Mouse (Mus musculus) liver, embryonic 11.5 days (tissue): Measurements from ENCODE around the gene Sh3gl1. TPM values are rescaled to one million over a fixed set of nuclear protein-coding genes. Genes with fewer than 3 reads are reported as not detected.

Experiments used
- ATAC-seq: fragments of 200-750 bp; cut with Nextera tagmentation; replicated peaks from 2 replicates; pipeline ENCODE4 v1.8.0; 2017; ENCODE audit warnings: moderate number of reproducible peaks, mild to moderate bottlenecking, moderate TSS enrichment, moderate library complexity; ENCODE audit not compliant: low FRiP score
- DNase-seq: peaks from one replicate; pipeline ENCODE4 v3.0.0-alpha.2; 2017; ENCODE audit warnings: low spot score
- H3K27ac ChIP-seq: fragments of 300-500 bp; sonication (generic); 2 replicates; pipeline ENCODE4 v1.5.1; 2014; ENCODE audit warnings: mild to moderate bottlenecking, low read depth, low read length, control low read depth
- H3K27me3 ChIP-seq: fragments of 300-500 bp; sonication (generic); replicated peaks from 2 replicates; pipeline ENCODE4 v1.6.1; 2014; ENCODE audit warnings: low read length, mixed read lengths; ENCODE audit not compliant: control insufficient read depth, insufficient read depth
- H3K36me3 ChIP-seq: fragments of 300-500 bp; sonication (generic); 2 replicates; pipeline ENCODE4 v1.6.1; 2014; ENCODE audit warnings: mild to moderate bottlenecking, low read length, moderate library complexity, mixed read lengths; ENCODE audit not compliant: control insufficient read depth, insufficient read depth
- H3K4me1 ChIP-seq: fragments of 300-500 bp; sonication (generic); replicated peaks from 2 replicates; pipeline ENCODE4 v1.6.1; 2014; ENCODE audit warnings: low read length, mixed read lengths; ENCODE audit not compliant: control insufficient read depth, insufficient read depth
- H3K4me2 ChIP-seq: fragments of 300-500 bp; sonication (generic); 2 replicates; pipeline ENCODE4 v1.6.1; 2014; ENCODE audit warnings: mild to moderate bottlenecking, control low read depth, moderate library complexity
- H3K4me3 ChIP-seq: fragments of 300-500 bp; sonication (generic); 2 replicates; pipeline ENCODE4 v1.5.1; 2014; ENCODE audit warnings: low read depth, low read length, control low read depth
- H3K9ac ChIP-seq: fragments of 300-500 bp; sonication (generic); 2 replicates; pipeline ENCODE4 v1.6.1; 2014; ENCODE audit warnings: low read depth, low read length, control low read depth
- H3K9me3 ChIP-seq: fragments of 300-500 bp; sonication (generic); 2 replicates; pipeline ENCODE4 v1.6.1; 2016; ENCODE audit warnings: low read length, inconsistent platforms, mixed read lengths; ENCODE audit not compliant: control insufficient read depth
- WGBS: fragments of 180-500 bp; shearing (Covaris S2); extraction: QIAGEN DNeasy Blood & Tissue Kit; methylation state at CpG from one replicate; pipeline ENCODE4 v1.1.7; 2014; 5-methylcytosine and 5-hydroxymethylcytosine counted together
- polyA plus RNA-seq: library from polyadenylated mRNA; unstranded; fragments of >200 nt; fragmentation: Nextera tagmentation; extraction: Ambion mirVana; gene quantifications from 2 replicates; pipeline ENCODE4 v1.2.1, GENCODE M21; 2014

Gene Sh3gl1
- polyA plus RNA-seq, 1 experiment from 2014 or later: 96.4 TPM

DNA sequence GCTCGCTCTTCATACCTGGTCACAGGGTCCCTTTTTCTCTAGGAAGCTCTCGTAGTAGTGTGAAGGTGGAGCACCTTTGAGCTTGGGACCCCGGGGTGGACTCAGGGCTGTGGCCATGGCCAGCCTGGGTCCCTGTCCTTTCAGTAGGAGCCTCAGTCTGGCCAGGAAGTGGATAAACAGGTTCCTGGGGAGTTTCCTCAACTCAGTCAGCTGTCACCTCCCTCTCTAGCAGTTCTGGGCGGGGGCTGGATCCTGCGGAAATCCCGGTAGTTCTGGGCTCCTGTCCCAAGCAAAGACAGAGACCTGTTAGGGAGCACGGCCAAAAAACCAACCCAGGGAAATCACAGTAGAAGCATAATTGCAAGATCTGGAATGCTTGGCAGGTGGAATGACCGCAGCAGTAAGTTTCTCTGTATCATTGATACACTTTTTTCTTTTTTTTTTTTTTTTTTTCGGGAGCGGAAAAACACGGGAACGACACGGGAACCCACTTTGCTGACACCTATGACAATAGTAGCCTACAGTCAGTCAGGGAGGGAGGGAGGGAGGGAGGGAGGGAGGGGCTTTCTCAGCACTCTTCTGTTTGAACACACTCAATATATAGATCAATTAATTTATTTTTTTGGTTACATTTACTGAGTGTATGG, 30.9 kb downstream of the Sh3gl1 start, which contains the start of the genes Stap2 and Mpnd:
Gene Stap2, minus strand, starts transcription at position 170 of the 647 bp plus-strand sequence.
Gene Mpnd, plus strand, starts transcription at position 297 of the 647 bp plus-strand sequence.
- ATAC-seq: no peak
- no peak within 1 kb of the TSS; the same call in 1 of the 2 replicates for H3K27ac ChIP-seq

DNA sequence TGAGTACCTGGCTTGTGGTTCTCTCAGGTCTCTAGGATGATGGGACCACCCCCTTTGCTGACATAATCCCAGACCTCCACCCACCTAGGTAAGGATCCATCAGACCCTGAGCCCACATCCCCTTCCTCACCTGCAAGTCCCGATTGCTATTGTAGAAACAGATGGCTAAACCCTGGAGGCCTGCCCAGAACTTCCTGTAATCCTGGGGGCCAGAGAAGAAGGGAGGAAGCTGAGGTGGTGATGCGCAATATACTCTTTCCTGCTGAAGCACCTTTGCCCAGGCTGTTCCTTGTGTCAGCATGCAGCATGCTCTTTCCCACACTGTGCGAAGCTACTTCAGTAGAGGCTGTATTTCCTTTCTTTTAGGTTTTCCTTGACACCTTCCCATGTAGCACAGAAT, 33.4 kb downstream of the Sh3gl1 start:
- Histone ChIP-seq H3K27me3 (peaks cover 9% of the 10 kb centered on the region), H3K4me1 (peaks cover 7% of the 10 kb centered on the region; the same call in 1 of the 2 replicates), H3K36me3 (no peaks in the 10 kb centered on the region), H3K4me2 (no peak overlapping the region), H3K4me3 (no peak overlapping the region), H3K27ac (no peak overlapping the region), H3K9ac (no peak overlapping the region), H3K9me3 (no peaks in the 10 kb centered on the region)
- DNase-seq (no peak), ATAC-seq (no peak)
- WGBS: 68% methylated on average over 3 of the region's 3 CpGs

More for the DNA sequence above, 30.9 kb downstream of the Sh3gl1 start, which contains the start of the genes Stap2 and Mpnd:
- no peak for DNase-seq
- Histone ChIP-seq H3K4me1 (peaks cover 16% of the 10 kb centered on the region), H3K36me3 (no peaks in the 10 kb centered on the region), H3K9me3 (no peaks in the 10 kb centered on the region), H3K4me2 (peak within 1 kb of the TSS; percentile 23; the same call in 1 of the 2 replicates), H3K9ac (peak within 1 kb of the TSS; percentile 2; the same call in 1 of the 2 replicates), H3K27me3 (peaks cover 6% of the 10 kb centered on the region), H3K4me3 (no peak within 1 kb of the TSS)
- 26% methylated on average over 13 of the region's 13 CpGs for WGBS

DNA sequence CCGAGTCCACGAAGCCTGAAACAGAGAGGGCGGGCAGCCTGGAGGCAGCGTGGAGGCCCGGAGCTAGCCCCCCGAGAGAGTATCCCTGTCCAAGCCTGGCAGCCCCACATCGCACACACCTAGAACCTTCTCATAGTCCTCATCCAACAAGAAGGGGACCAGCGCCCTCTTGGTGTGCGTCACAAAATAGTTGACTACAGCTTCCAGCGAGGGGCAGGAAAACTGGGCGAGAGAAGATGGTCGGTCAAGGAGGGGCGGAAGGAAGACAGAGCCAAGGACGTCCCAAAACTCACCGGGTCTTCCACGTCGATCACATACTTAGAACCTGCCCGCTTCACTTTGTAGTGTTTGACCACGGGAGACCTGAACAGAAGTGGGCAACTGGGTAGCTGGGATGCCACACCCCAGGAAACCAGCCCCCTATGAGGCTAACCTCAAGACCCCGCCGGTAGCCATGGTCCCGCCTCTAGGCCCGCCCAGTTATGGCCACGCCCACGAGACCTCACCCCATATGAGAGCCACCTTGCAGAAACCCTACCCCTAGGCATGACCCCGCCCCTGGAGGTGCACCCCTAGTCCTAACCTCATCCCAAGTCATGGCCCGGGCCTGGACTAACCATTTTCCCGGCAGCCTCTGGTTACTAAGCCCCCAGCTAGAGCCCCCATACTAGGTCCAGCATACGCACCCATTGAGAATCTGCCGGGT, 36.5 kb downstream of the Sh3gl1 start:
- no peak overlapping the region for H3K9ac ChIP-seq
- H3K4me2 ChIP-seq: peak overlapping the region; percentile 58
- H3K27ac ChIP-seq: no peak overlapping the region
- peaks cover 3% of the 10 kb centered on the region; the same call in 1 of the 2 replicates for H3K4me1 ChIP-seq
- WGBS: 9% methylated on average over 30 of the region's 30 CpGs
- no peak for DNase-seq
- no peaks in the 10 kb centered on the region for H3K9me3 ChIP-seq
- peak overlapping the region; percentile 29 for H3K4me3 ChIP-seq
- H3K36me3 ChIP-seq: no peaks in the 10 kb centered on the region
- H3K27me3 ChIP-seq: peaks cover 6% of the 10 kb centered on the region
- ATAC-seq: peak; percentile 10; the same call in 1 of the 2 replicates

DNA sequence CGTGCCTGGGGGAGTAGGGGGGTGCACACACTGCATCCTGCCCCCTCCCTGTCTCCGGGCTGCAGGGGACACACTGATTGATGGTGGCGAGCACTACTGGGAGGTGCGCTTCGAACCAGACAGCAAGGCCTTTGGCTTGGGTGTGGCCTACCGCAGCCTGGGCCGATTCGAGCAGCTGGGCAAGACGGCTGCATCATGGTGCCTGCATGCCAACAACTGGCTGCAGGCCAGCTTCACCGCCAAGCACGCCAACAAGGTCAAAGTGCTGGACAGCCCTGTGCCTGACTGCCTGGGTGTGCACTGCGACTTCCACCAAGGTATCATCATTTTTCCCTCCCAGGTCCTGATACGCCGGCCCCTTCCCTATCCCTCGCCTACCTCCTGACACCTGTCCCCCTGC, 40.4 kb downstream of the Sh3gl1 start:
- peaks cover 3% of the 10 kb centered on the region; the same call in 1 of the 2 replicates for H3K4me1 ChIP-seq
- WGBS: 82% methylated on average over 15 of the region's 15 CpGs
- no peaks in the 10 kb centered on the region for H3K36me3 ChIP-seq
- no peak overlapping the region for H3K9ac ChIP-seq
- H3K9me3 ChIP-seq: no peaks in the 10 kb centered on the region
- ATAC-seq: no peak
- no peak overlapping the region for H3K27ac ChIP-seq
- H3K27me3 ChIP-seq: peaks cover 6% of the 10 kb centered on the region
- H3K4me3 ChIP-seq: no peak overlapping the region
- no peak for DNase-seq
- H3K4me2 ChIP-seq: no peak overlapping the region

DNA sequence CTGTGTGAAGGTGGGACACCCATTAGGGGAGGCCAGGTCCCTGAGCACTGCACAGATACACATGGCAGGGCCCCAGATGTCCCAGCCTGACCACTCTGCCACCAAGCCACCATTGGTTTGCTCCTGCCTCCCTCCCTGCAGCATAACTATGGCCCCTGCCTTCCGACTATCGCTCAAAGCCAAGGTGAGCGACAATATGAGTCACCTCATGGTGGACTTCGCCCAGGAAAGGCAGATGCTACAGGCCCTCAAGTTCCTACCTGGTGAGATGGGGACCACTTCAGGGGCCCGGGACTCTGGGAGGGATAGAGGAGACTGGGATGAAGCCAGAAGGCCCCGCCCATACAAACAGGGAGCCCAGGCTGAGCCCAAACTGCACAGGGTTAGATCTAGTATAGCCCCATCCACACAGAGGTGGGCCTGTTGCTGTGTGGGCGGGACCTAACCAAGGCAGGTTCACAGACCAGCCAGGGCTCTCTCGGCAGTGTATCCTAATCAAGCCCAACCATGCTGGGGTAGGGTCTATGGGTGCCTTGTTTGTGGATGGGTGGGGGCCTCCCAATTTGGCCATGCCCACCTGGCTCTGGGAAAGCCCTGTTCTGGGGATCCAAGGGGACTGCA, 46.0 kb downstream of the Sh3gl1 start:
- no peaks in the 10 kb centered on the region for H3K9me3 ChIP-seq
- H3K27me3 ChIP-seq: peaks cover 22% of the 10 kb centered on the region
- no peak for DNase-seq
- H3K27ac ChIP-seq: no peak overlapping the region
- WGBS: 65% methylated on average over 8 of the region's 8 CpGs
- no peaks in the 10 kb centered on the region for H3K4me1 ChIP-seq
- H3K4me2 ChIP-seq: no peak overlapping the region
- ATAC-seq: no peak
- no peaks in the 10 kb centered on the region for H3K36me3 ChIP-seq
- no peak overlapping the region for H3K9ac ChIP-seq
- H3K4me3 ChIP-seq: no peak overlapping the region

DNA sequence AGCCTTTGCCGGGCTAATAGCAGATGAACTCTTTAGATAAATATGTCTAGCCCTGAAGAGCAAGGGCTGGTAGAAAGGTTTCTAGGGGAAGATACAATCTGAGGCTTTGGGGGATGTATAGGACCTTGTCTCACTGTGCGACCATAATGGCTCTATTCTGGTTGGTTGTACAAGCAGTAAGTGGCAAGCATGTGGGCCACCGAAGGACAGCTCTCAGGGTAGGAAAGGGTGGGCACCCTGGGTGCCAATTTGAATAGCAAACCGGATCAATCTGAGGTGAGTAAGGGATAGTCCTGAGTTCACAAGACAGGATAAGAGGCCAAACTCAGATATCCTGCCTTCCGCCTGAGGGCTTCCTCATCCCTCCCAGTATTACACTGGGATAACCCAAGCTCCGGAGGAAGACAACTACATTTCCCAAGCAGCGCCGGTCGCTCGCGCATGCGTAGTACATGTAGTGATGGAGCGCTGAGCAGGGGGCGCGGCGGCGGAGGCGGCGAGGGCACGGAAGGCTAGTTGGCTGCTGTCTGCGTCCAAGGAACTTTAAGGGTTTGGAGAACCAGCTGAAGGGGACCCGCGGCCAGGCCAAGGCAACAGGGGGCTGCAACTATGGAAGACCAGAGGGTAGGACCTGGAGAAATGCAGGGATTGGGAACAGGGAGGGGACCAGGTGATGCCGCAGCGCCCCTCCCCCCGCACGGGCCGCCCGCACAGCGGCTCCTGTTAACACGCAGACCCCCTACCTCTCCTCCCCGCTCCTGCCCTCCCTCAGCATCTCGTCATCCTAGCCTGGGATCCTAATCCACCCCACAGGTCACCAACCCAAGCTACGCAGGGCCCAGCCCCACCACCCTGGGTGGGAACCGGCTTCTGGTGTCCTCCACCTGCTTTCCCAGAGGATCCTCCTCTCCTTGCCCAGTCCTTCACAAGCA, 50.1 kb downstream of the Sh3gl1 start, which contains the start of gene Fsd1:
Gene Fsd1, plus strand, starts transcription at position 480 of the 932 bp plus-strand sequence.
- peak within 1 kb of the TSS; percentile 57 for H3K4me2 ChIP-seq
- no peak within 1 kb of the TSS for H3K9ac ChIP-seq
- no peaks in the 10 kb centered on the region for H3K9me3 ChIP-seq
- H3K36me3 ChIP-seq: no peaks in the 10 kb centered on the region
- peaks cover 23% of the 10 kb centered on the region for H3K27me3 ChIP-seq
- no peaks in the 10 kb centered on the region for H3K4me1 ChIP-seq
- H3K27ac ChIP-seq: no peak within 1 kb of the TSS
- ATAC-seq: peak; percentile 29; the same call in 1 of the 2 replicates
- no peak for DNase-seq
- WGBS: 9% methylated on average over 34 of the region's 35 CpGs
- peak within 1 kb of the TSS; percentile 38 for H3K4me3 ChIP-seq

DNA sequence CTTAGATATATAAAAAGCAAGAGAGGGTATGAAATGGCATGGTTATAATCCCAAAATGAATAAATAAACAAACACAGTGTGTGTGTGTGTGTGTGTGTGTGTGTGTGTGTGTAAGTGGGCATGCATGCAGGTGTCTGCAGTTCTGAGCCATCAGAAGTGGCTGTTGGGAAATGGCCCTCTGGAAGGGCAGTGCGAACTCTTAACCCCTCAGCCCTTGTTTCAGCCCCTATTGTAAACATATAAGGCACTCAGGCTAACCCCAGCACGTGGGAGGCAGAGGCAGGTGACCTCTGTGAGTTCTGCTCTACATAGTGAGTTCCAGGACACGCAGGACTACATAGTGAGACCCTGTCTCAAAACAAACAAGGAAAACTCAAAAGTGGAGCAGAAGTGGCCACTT, 59.1 kb downstream of the Sh3gl1 start:
- H3K9me3 ChIP-seq: no peaks in the 10 kb centered on the region
- DNase-seq (no peak), ATAC-seq (no peak)
- 48% methylated on average over 3 of the region's 3 CpGs for WGBS
- H3K4me2 ChIP-seq: no peak overlapping the region
- no peak overlapping the region for H3K27ac ChIP-seq
- H3K27me3 ChIP-seq: peaks cover 12% of the 10 kb centered on the region
- no peaks in the 10 kb centered on the region for H3K4me1 ChIP-seq
- H3K36me3 ChIP-seq: no peaks in the 10 kb centered on the region
- no peak overlapping the region for H3K4me3 ChIP-seq
- no peak overlapping the region for H3K9ac ChIP-seq
